Mouse (Mus musculus) embryo, embryonic 9.5 days (tissue): ENCODE results near the gene Gpr68.

ENCODE experiments used
- DNase-seq: peaks from one replicate; pipeline ENCODE4 v3.0.0-alpha.2; 2017; ENCODE audit errors: extremely low spot score

Gpr68 gene

DNA sequence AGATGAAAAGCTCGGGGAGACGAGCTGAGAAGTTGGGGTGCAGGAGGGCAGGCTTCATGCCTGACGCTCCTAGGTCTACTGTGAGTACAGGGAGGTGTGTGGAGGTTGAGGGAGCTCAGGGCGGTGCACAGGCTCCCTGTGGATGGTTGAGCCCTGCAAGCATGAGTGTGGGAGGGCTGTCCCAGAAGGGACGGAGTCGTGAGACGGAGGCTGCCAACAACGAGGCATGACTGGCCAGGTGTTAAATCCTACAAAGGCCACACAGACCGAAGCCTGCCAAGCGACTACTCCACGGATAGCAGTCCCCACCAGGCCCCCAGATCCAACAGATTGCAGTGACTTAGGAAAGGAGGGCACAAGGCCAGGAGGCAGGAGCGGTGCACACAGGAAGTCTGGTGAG, 2.7 kb upstream of the Gpr68 start:
- DNase-seq = no peak

GRCm38 (mm10) chr12:100909765-100910164, 1.8 kb upstream of the Gpr68 start:
- DNase-seq = no peak

- no peak for DNase-seq
Observed at GRCm38 (mm10) chr12:100908298-100909034, 468 bp upstream of the Gpr68 start.

DNA sequence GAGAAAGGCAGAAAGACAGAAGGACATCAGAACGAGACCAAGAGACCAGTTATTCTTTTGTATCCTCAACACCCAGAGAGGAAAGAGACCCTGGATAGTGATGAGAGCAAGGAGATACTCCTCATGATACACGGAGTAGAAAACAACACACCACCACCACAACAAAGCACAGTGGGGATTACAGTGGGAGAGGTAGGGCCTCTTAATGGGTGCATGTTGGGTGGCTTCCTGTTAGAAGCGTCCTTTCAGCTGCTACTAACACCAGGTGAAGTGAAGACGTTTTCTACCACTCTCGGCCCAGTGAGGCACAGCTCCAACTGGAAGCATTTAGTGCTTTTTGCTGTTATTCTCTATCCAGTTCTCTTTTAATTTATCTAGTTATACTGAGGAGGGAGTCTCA, 1.1 kb downstream of the Gpr68 start:
- no peak for DNase-seq

DNA sequence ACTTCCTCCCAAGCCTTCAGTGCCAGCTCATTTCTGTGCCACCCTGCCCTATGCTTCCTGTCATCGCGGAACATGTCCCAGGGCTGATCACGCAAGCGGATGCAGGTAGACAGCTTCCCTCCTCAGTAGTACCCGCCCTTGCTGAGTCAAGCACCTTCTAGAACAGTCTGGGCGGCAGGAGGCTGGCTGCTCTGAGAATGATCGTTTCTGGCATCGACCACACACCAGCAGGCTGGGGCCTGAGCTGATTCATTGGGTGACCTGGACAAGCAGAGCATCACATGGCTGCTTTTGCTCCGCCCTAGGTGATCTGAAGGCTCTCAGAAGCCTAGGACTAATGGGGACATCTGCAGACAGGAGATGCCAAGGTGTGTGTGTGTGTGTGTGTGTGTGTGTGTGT, 4.2 kb downstream of the Gpr68 start:
- DNase-seq = no peak

- no peak for DNase-seq
Observed at GRCm38 (mm10) chr12:100901386-100901785, 6.6 kb downstream of the Gpr68 start.

DNA sequence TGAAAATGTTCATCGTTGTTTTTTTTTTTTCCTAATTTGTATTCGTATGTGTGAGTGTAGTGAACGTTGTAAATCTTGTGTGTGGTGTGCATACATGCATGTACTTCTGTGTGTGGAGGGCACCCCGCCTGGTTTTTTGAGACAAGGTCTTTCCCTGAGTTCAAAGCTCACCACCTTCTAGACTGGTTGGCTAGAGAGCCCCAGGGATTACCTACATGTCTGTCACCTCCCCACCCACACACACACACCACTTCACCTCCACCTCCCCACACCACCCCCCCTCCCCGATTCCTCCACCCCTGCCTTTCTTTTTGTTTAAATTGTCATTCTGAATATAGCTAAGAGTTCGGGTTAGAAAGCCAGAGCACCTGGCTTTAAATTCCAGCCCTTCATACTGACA, 7.1 kb downstream of the Gpr68 start:
- no peak for DNase-seq

GRCm38 (mm10) chr12:100899111-100899640, 8.8 kb downstream of the Gpr68 start:
- peak; percentile 41 for DNase-seq

- DNase-seq = no peak
Observed at GRCm38 (mm10) chr12:100897736-100898650, 10.0 kb downstream of the Gpr68 start.

DNA sequence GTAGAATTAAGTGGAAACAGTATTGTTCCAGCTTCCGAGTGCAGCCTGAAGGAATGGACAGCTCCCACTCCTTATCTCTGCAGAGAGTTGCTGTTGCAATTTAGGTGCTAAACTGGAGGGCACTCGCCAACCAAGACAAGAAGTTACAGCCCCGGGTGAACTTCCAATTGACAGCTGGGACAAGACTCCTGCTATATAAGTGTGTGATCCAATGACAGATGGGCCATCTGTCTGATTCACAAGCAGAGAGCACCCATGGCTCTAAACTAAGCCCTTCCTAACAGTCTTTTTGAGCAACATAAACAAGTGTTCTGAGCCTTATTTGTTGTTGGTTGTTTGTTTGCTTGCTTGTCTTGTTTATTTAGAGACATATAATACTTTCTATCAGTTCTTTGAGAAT, 11.3 kb downstream of the Gpr68 start:
- DNase-seq = no peak

DNA sequence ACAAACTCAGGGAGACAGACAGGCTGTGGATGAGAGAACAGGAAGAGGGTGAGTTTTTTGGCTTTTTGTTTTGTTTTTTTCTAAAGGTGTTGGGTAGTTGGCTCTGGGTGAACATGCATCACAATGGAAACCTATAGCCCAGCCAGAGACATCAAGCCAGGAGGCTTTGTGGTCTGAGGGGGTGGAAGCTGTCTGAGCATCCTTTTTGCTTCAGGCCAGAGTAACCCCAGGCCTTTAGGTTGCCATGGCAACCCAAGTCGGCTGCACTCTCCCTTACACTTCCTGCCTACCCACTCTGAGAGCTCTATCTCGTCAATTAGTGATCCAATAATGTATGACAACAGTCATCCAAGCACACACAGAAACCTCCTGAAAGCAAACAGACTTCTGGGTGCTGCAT, 12.5 kb downstream of the Gpr68 start:
- no peak for DNase-seq

GRCm38 (mm10) chr12:100890548-100890947, 17.4 kb downstream of the Gpr68 start:
- no peak for DNase-seq

DNA sequence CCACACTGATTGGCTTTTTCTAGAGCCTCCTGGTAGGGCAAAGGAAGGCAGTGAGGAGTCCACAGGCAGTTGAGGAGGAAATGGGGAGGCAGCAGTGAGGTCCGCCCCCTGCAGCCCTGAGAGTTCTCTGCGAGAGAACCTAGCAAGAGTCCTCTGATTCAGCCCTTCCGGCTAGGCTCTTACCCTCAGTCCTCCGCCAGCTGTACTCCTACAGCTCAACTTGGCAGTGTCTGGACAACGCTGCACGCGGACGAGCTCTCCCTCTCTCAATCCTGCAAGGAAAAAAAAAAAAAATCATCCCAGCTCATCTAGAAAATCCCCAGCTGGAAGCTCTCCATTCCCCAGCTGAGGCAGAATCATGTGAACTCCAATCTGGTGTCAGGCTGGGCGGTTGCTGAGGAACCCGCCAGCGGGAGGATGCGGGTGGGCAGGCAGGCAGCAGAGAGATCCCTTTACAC, 20.2 kb downstream of the Gpr68 start:
- no peak for DNase-seq

GRCm38 (mm10) chr12:100886877-100887276, 21.1 kb downstream of the Gpr68 start:
- no peak for DNase-seq

- DNase-seq = no peak
Observed at GRCm38 (mm10) chr12:100885585-100885984, 22.4 kb downstream of the Gpr68 start.

DNA sequence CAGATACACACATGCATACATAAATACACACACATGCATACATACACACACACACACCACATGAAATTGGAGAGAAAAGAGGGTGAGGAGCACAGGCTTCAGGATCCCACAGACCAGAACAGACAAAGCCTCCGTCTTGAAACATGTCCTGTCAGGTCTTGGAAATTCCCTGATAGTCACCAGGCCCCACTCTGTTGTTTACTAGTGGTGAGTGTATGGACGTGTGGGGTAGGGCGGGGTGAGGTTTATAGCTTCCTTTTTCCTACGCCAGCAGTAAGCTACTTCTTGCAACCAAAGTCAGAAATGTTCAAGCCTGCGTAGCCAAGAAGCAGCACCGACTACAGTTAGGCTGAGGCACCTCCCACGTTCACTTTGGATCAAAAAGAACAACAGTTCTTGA, 24.8 kb downstream of the Gpr68 start:
- no peak for DNase-seq

- DNase-seq = no peak
Observed at GRCm38 (mm10) chr12:100878556-100878955, 29.4 kb downstream of the Gpr68 start.

GRCm38 (mm10) chr12:100877936-100878335, 30.1 kb downstream of the Gpr68 start:
- no peak for DNase-seq

DNA sequence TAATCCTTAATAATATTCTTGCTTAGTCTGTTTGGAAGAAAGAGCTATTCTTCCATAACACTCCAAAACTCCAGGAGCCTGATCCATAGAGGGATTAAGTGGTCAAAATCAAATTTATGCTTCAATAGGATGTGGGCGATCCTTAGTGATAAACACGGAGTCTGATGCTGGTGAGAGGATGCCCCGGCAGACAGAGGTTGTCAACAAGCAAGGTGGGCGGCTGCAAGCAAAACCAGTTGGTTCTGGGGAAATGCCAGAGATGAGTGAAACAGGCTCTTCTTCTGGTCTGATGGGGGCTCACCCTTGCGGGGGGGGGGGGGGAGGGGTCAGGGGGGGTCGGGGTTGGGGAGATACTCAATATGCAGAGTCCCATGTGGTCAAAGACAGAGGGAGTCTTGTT, 32.0 kb downstream of the Gpr68 start:
- no peak for DNase-seq

DNA sequence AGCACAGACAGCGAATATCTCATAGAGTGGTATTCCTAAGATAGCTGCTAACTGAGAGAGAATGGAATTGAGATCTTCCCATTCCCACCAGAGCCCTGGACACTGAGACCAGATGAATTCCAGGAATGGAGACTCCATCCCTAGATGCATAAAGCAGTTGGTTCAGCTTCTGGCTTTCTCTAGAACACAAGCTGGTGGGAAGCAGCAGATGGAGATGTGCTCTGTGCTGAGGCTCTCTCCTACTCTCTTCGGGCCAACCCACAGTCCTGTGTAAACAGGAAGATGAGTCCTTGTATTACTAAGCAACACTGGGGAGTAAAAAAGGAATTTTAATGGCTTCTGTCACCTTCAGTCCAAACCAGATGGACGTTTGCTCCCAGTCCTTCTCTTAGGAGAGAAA, 32.4 kb downstream of the Gpr68 start:
- no peak for DNase-seq

DNA sequence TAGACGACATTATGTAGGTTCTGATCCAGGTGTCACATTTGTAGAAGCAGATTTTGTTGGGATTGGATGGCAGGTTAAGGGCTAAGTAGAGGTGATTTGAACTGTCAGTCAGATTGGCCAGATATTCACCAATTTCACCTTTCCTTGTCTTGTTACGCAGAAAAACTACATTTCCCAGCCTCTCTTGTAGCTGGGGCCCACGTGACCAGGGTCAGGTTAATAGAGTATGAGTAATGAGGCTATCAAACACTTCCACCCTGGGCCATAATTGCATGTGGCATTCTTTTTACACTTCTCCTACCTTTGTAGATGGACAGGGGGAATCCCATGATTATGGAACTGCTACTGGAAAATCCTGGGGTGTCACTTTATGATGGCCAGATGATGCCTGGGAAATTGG, 34.4 kb downstream of the Gpr68 start:
- DNase-seq = no peak

DNA sequence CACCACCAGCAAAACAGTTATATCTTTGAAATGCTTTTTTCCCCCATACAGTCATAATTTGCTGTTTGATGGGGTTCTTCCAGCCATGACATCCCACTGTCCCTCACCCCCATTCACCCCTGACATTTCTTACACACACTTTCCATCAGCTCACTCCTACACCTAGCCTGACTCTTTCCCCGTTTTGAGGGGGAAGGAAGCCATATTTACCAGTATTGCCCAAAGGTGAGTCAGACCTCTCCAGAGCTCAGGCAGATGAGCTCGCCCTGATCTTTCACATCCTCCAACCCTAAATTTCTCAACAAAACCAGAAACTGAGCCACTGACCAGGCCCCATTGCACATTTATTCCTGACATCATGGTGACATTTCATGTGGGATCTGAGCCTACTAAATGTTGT, 36.2 kb downstream of the Gpr68 start:
- DNase-seq = no peak

DNA sequence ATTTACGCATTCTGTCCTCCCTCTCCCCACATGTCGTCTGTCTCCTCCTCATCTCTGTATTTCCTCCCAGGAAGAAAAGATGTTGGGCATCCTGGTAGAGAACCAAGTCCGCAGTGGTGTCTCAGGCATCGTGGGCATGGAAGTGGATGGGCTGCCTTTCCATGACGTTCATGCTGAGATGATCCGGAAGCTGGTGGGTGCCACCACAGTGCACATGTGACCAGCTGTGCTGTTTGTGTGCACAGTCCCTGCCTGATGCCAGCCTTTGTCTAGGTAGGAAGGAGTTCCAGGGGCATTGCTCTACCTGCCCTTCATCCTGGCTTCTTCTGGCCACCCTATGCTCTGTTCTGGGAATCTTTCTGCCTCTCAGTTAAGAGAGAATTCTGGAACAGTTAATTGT, 36.8 kb downstream of the Gpr68 start:
- DNase-seq = no peak
